Mouse (Mus musculus): ENCODE data around the gene Ddx55.
A peak's percentile ranks its signal among the peaks of the same experiment; 100 is the strongest.
"Not testable (repeated sequence)": the region's sequence is repeated elsewhere in the genome, so short reads cannot be mapped to it uniquely, and the experiment has no call there.

Gene Ddx55

GRCm38 (mm10) chr5:124538813-124539792 is 13.6 kb upstream of the Ddx55 start:
- DNase-seq: peak; percentile 65 to 85

- no peak for DNase-seq
Measured at GRCm38 (mm10) chr5:124539905-124540304, 12.8 kb upstream of the Ddx55 start.

GRCm38 (mm10) chr5:124540383-124540786 is 12.3 kb upstream of the Ddx55 start, which contains the start of gene Tmed2:
TSS of gene Tmed2 (plus strand) at chr5:124540695.
- DNase-seq: peak; percentile 95 to 99

- DNase-seq: peak; percentile 74 to 90
Measured at GRCm38 (mm10) chr5:124540905-124541601, 11.6 kb upstream of the Ddx55 start.

- no peak for DNase-seq
Measured at GRCm38 (mm10) chr5:124541602-124541973, 11.1 kb upstream of the Ddx55 start.

- not testable (repeated sequence) for DNase-seq
Measured at GRCm38 (mm10) chr5:124550737-124551136, 1.9 kb upstream of the Ddx55 start.

- not testable (repeated sequence) for DNase-seq
Measured at GRCm38 (mm10) chr5:124551349-124552093, 1.1 kb upstream of the Ddx55 start.

GRCm38 (mm10) chr5:124552094-124552472 is 581 bp upstream of the Ddx55 start:
- no peak for DNase-seq

- DNase-seq: no peak
Measured at GRCm38 (mm10) chr5:124553607-124554006, 943 bp downstream of the Ddx55 start.

GRCm38 (mm10) chr5:124555145-124555544 is 2.5 kb downstream of the Ddx55 start:
- peak in 1 of 2 experiments; percentile 47 for DNase-seq

- DNase-seq: no peak
Measured at GRCm38 (mm10) chr5:124571068-124571467, 18.4 kb downstream of the Ddx55 start.

GRCm38 (mm10) chr5:124575467-124575866 is 22.8 kb downstream of the Ddx55 start:
- DNase-seq: no peak

- DNase-seq: peak; percentile 94 to 96
Measured at GRCm38 (mm10) chr5:124578633-124579317, 26.1 kb downstream of the Ddx55 start, which contains the start of the genes Eif2b1 and Gtf2h3. TSS of gene Eif2b1 (minus strand) at chr5:124579131. TSS of gene Gtf2h3 (plus strand) at chr5:124579140.

GRCm38 (mm10) chr5:124582515-124582914 is 29.9 kb downstream of the Ddx55 start:
- DNase-seq: peak; percentile 34 to 61

GRCm38 (mm10) chr5:124592768-124593167 is 40.1 kb downstream of the Ddx55 start:
- DNase-seq: no peak

GRCm38 (mm10) chr5:124598224-124599174 is 45.8 kb downstream of the Ddx55 start:
- peak; percentile 97 to 99 for DNase-seq

- not testable (repeated sequence) for DNase-seq
Measured at GRCm38 (mm10) chr5:124599726-124600125, 47.1 kb downstream of the Ddx55 start.

GRCm38 (mm10) chr5:124602349-124602748 is 49.7 kb downstream of the Ddx55 start:
- peak; percentile 56 to 72 for DNase-seq

- DNase-seq: no peak
Measured at GRCm38 (mm10) chr5:124604296-124604695, 51.6 kb downstream of the Ddx55 start.

GRCm38 (mm10) chr5:124605041-124605622 is 52.5 kb downstream of the Ddx55 start:
- DNase-seq: no peak

All from kidney, postnatal 25 days (tissue).